Comparison of ENCODE assay signal across 8 mouse cellular contexts in genomic region chr13:104540861-104541398, GRCm38 (mm10).
DNase-seq lines count a peak whose midpoint lies in the region; ATAC-seq and TF ChIP-seq lines count a peak whose summit lies in the region.
"Had no signal": no experiment of that assay in that cellular context is flagged by ENCODE, and none has a peak within 500 bp of the region (broad histone marks: within the 10 kb centered on the region; RNA-seq: fewer than 3 reads in every experiment).

No protein-coding gene starts in this region.

- H3K79me2 ChIP-seq in myocyte (ENCODE audit: control insufficient read depth, insufficient read depth) = no peaks in the 10 kb centered on the region

- no peak for TF ChIP-seq EP300 in lung, postnatal 0 days (IDR thresholded peaks at IDR 0.05)

- no peaks in the 10 kb centered on the region for H3K9me3 ChIP-seq in hindbrain, embryonic 16.5 days (ENCODE audit: control insufficient read depth, low read length)
- H3K9me3 ChIP-seq in hindbrain, embryonic 13.5 days = no peaks in the 10 kb centered on the region
- H3K9me3 ChIP-seq in embryonic facial prominence, embryonic 15.5 days (replicated peaks) = no peaks in the 10 kb centered on the region
- H3K9me3 ChIP-seq in lung, postnatal 0 days (ENCODE audit: low read length) = no peaks in the 10 kb centered on the region

- TF ChIP-seq POLR2A in myocyte (IDR thresholded peaks at IDR 0.05; ENCODE audit: insufficient read length, low read depth) = no peak

- no peak overlapping the region for H3K4me3 ChIP-seq in hindbrain, embryonic 16.5 days (ENCODE audit: low read length)
- H3K4me3 ChIP-seq in hindbrain, embryonic 13.5 days = no peak overlapping the region
- no peak overlapping the region for H3K4me3 ChIP-seq in embryonic facial prominence, embryonic 15.5 days (replicated peaks)
- H3K4me3 ChIP-seq in myocyte = no peak overlapping the region
- no peak overlapping the region for H3K4me3 ChIP-seq in lung, postnatal 0 days (ENCODE audit: low read depth, low read length)

- no peak overlapping the region for H3K27ac ChIP-seq in hindbrain, embryonic 16.5 days (ENCODE audit: low read depth, low read length)
- H3K27ac ChIP-seq in hindbrain, embryonic 13.5 days = no peak overlapping the region
- H3K27ac ChIP-seq in embryonic facial prominence, embryonic 15.5 days (replicated peaks) = no peak overlapping the region
- no peak overlapping the region for H3K27ac ChIP-seq in lung, postnatal 0 days (ENCODE audit: low read length)

- TF ChIP-seq CTCF in lung, postnatal 0 days (IDR thresholded peaks at IDR 0.05) = no peak

- no peaks in the 10 kb centered on the region for H3K27me3 ChIP-seq in hindbrain, embryonic 16.5 days (replicated peaks; ENCODE audit: control insufficient read depth, insufficient read depth, low read length)
- no peaks in the 10 kb centered on the region for H3K27me3 ChIP-seq in hindbrain, embryonic 13.5 days
- no peaks in the 10 kb centered on the region for H3K27me3 ChIP-seq in embryonic facial prominence, embryonic 15.5 days
- H3K27me3 ChIP-seq in myocyte (ENCODE audit: control insufficient read depth, insufficient read depth, insufficient read length) = no peaks in the 10 kb centered on the region
- H3K27me3 ChIP-seq in lung, postnatal 0 days (replicated peaks; ENCODE audit: insufficient read depth, low read length) = no peaks in the 10 kb centered on the region

- ATAC-seq in hindbrain, embryonic 16.5 days = 0 out of 2 replicates have a peak, but pooled peaks have one; percentile 42
- no peak for ATAC-seq in hindbrain, embryonic 13.5 days (ENCODE audit: low FRiP score)
- peak; percentile 91 for ATAC-seq in embryonic facial prominence, embryonic 15.5 days (ENCODE audit: insufficient number of reproducible peaks, low FRiP score, low TSS enrichment, low read depth)
- no peak for ATAC-seq in lung, postnatal 0 days

- DNase-seq in MN1 (ENCODE audit: low spot score) = peak; percentile 90
- DNase-seq in lung, postnatal 0 days (ENCODE audit: low spot score) = no peak
- DNase-seq in cerebellum, postnatal 4 days (ENCODE audit: low spot score in 2 of 2) = no peak
- DNase-seq: thymus, postnatal 25 days had no signal

- no peak overlapping the region for H3K9ac ChIP-seq in hindbrain, embryonic 16.5 days (ENCODE audit: low read depth, low read length)
- no peak overlapping the region for H3K9ac ChIP-seq in hindbrain, embryonic 13.5 days
- H3K9ac ChIP-seq in embryonic facial prominence, embryonic 15.5 days = no peak overlapping the region
- H3K9ac ChIP-seq in lung, postnatal 0 days (replicated peaks; ENCODE audit: low read depth) = no peak overlapping the region

- H3K4me1 ChIP-seq in hindbrain, embryonic 16.5 days (ENCODE audit: control insufficient read depth, insufficient read depth, low read depth, low read length) = no peaks in the 10 kb centered on the region
- 0 out of 2 replicates have a peak, but pooled peaks cover 2% of the 10 kb centered on the region for H3K4me1 ChIP-seq in hindbrain, embryonic 13.5 days (replicated peaks)
- 0 out of 2 replicates have a peak, but pooled peaks cover 8% of the 10 kb centered on the region for H3K4me1 ChIP-seq in embryonic facial prominence, embryonic 15.5 days
- no peaks in the 10 kb centered on the region for H3K4me1 ChIP-seq in lung, postnatal 0 days (ENCODE audit: insufficient read depth, low read depth, low read length)

- H3ac ChIP-seq in myocyte (ENCODE audit: control insufficient read depth, insufficient read length) = no peak overlapping the region

- 38% methylated on average over 7 of the region's 7 CpGs for WGBS in hindbrain, embryonic 16.5 days
- WGBS in hindbrain, embryonic 13.5 days = 42% methylated on average over 7 of the region's 7 CpGs
- WGBS in embryonic facial prominence, embryonic 15.5 days = 24% methylated on average over 7 of the region's 7 CpGs
- 47% methylated on average over 7 of the region's 7 CpGs for WGBS in lung, postnatal 0 days

- no peak overlapping the region for H3K4me2 ChIP-seq in hindbrain, embryonic 16.5 days (ENCODE audit: low read length)
- no peak overlapping the region for H3K4me2 ChIP-seq in hindbrain, embryonic 13.5 days
- peak overlapping the region; percentile 27; the same call in 1 of the 2 replicates for H3K4me2 ChIP-seq in embryonic facial prominence, embryonic 15.5 days (replicated peaks)
- peak overlapping the region; percentile 12 for H3K4me2 ChIP-seq in myocyte (ENCODE audit: low read depth)
- no peak overlapping the region for H3K4me2 ChIP-seq in lung, postnatal 0 days (replicated peaks; ENCODE audit: low read depth, low read length)

- no peaks in the 10 kb centered on the region for H3K36me3 ChIP-seq in hindbrain, embryonic 16.5 days (ENCODE audit: control insufficient read depth, insufficient read depth, low read length)
- no peaks in the 10 kb centered on the region for H3K36me3 ChIP-seq in hindbrain, embryonic 13.5 days
- no peaks in the 10 kb centered on the region for H3K36me3 ChIP-seq in embryonic facial prominence, embryonic 15.5 days
- H3K36me3 ChIP-seq in myocyte (ENCODE audit: control insufficient read depth, insufficient read depth) = no peaks in the 10 kb centered on the region
- no peaks in the 10 kb centered on the region for H3K36me3 ChIP-seq in lung, postnatal 0 days (ENCODE audit: insufficient read depth, low read length)

TF ChIP-seq in myocyte, 11 proteins besides CTCF, POLR2A, EP300 and RAD21:
- TF ChIP-seq USF1 (IDR thresholded peaks at IDR 0.05; ENCODE audit: low read depth) = no peak
- no peak for TF ChIP-seq POLR2AphosphoS2 (IDR thresholded peaks at IDR 0.05; ENCODE audit: insufficient read length, low read depth)
- TF ChIP-seq CEBPB (IDR thresholded peaks at IDR 0.05; ENCODE audit: insufficient read depth, poor library complexity, severe bottlenecking) = peak; percentile 74
- no peak for TF ChIP-seq SRF (IDR thresholded peaks at IDR 0.05; ENCODE audit: control insufficient read depth, insufficient read length, low read depth)
- TF ChIP-seq TCF3 (IDR thresholded peaks at IDR 0.05; ENCODE audit: insufficient read length, low read depth) = no peak
- no peak for TF ChIP-seq TCF12 (IDR thresholded peaks at IDR 0.05; ENCODE audit: insufficient read depth, poor library complexity, severe bottlenecking)

Comparison
In these comparisons a context has a peak if more than half of its experiments do, and no peak if none do; other contexts are left out.
1. ATAC-seq: peak in hindbrain, embryonic 16.5 days (single experiment) and embryonic facial prominence, embryonic 15.5 days (single experiment); none in hindbrain, embryonic 13.5 days (single experiment) and lung, postnatal 0 days (single experiment).
2. H3K4me2 ChIP-seq: peak in embryonic facial prominence, embryonic 15.5 days (single experiment) and myocyte (single experiment); none in hindbrain, embryonic 16.5 days (single experiment), hindbrain, embryonic 13.5 days (single experiment) and lung, postnatal 0 days (single experiment).